Mouse (Mus musculus) forelimb bud, embryonic 11.5 days (tissue): ENCODE data around the gene Opn4.

ENCODE experiments used
- DNase-seq: peaks from one replicate; pipeline ENCODE4 v3.0.0-alpha.2; 2012; ENCODE audit warnings: low read depth, low spot score

Gene Opn4

GRCm38 (mm10) chr14:34590743-34591675 is 8.9 kb downstream of the Opn4 start:
- no peak for DNase-seq

- no peak for DNase-seq
These were observed 9.8 kb downstream of the Opn4 start for GRCm38 (mm10) chr14:34590017-34590570.

GRCm38 (mm10) chr14:34589185-34589713 is 10.7 kb downstream of the Opn4 start:
- no peak for DNase-seq

GRCm38 (mm10) chr14:34588498-34588897 is 11.4 kb downstream of the Opn4 start, which contains the start of gene Ldb3:
Gene Ldb3 (minus strand): TSS chr14:34588682.
- DNase-seq, result no peak

GRCm38 (mm10) chr14:34588005-34588404 is 11.9 kb downstream of the Opn4 start:
- DNase-seq, result no peak

GRCm38 (mm10) chr14:34586871-34587270 is 13.1 kb downstream of the Opn4 start:
- DNase-seq, result no peak

- DNase-seq, result no peak
These were observed 14.4 kb downstream of the Opn4 start for GRCm38 (mm10) chr14:34585358-34586105.

- DNase-seq, result no peak
These were observed 17.1 kb downstream of the Opn4 start for GRCm38 (mm10) chr14:34582740-34583427.

- no peak for DNase-seq
These were observed 23.1 kb downstream of the Opn4 start for GRCm38 (mm10) chr14:34576858-34577257.

- no peak for DNase-seq
These were observed 25.9 kb downstream of the Opn4 start for GRCm38 (mm10) chr14:34574068-34574467.

- no peak for DNase-seq
These were observed 26.5 kb downstream of the Opn4 start for GRCm38 (mm10) chr14:34573348-34573913.

- DNase-seq, result no peak
These were observed 28.1 kb downstream of the Opn4 start for GRCm38 (mm10) chr14:34571610-34572387.

- DNase-seq, result no peak
These were observed 29.0 kb downstream of the Opn4 start for GRCm38 (mm10) chr14:34570903-34571302.

- peak; percentile 80 for DNase-seq
These were observed 29.6 kb downstream of the Opn4 start for GRCm38 (mm10) chr14:34570294-34570693.

- DNase-seq, result no peak
These were observed 30.3 kb downstream of the Opn4 start for GRCm38 (mm10) chr14:34569534-34570194.

- no peak for DNase-seq
These were observed 31.3 kb downstream of the Opn4 start for GRCm38 (mm10) chr14:34568626-34569025.

- DNase-seq, result no peak
These were observed 32.2 kb downstream of the Opn4 start for GRCm38 (mm10) chr14:34567697-34568096.

GRCm38 (mm10) chr14:34566530-34566929 is 33.4 kb downstream of the Opn4 start:
- DNase-seq, result no peak

- no peak for DNase-seq
These were observed 34.2 kb downstream of the Opn4 start for GRCm38 (mm10) chr14:34565711-34566110.

- no peak for DNase-seq
These were observed 35.3 kb downstream of the Opn4 start for GRCm38 (mm10) chr14:34564646-34565045.
